Mouse (Mus musculus) ES-E14 (cell line): ENCODE data around the gene Nsmf.

Experiments
- CHD2 ChIP-seq: IDR thresholded peaks from 2 replicates; pipeline ENCODE4 v1.6.1; 2014; ENCODE audit warnings: mild to moderate bottlenecking, low read depth, low read length, inconsistent platforms
- MAFK ChIP-seq: IDR thresholded peaks from 2 replicates; pipeline ENCODE4 v1.6.1; 2014; ENCODE audit warnings: mild to moderate bottlenecking, low read depth, low read length, inconsistent platforms; ENCODE audit not compliant: insufficient read depth
- ZC3H11A ChIP-seq: IDR thresholded peaks from 2 replicates; pipeline ENCODE4 v1.6.1; 2012; ENCODE audit warnings: low read depth, mild to moderate bottlenecking, inconsistent platforms, low read length, borderline replicate concordance
- ZNF384 ChIP-seq: IDR thresholded peaks from 2 replicates; pipeline ENCODE4 v1.6.1; 2012; ENCODE audit warnings: low read depth, low read length, inconsistent platforms

GRCm38 (mm10) chr2:25034994-25035393 is 19.2 kb upstream of the Nsmf start:
- TF ChIP-seq MAFK (no peak), CHD2 (no peak), ZNF384 (no peak), ZC3H11A (no peak)
